Comparison of ENCODE assay signal across 18 mouse cellular contexts in the genomic region with DNA sequence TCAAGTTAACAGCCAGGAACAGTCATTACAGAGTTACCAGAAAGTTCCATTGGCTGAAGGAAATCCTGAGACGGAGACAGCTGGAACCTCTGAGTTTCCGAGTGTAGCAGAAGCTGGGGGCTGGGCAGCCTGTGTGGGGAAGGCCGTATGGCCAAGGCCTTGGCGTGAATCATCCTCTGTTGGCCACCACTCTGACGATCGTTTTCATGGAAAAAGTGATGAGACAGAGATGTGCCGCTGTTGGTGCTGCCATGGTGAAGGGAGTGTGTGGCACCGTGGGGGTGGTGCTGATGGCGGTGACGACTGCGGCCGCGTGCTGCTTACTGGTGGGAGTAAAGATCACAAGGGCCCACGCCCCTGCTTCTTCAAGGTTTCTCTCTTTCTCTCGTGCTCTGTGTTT. TPM values are rescaled to one million over a fixed set of nuclear protein-coding genes. Genes with fewer than 3 reads are reported as not detected.
DNase-seq lines count a peak whose midpoint lies in the region; ATAC-seq lines count a peak whose summit lies in the region.
"Had no signal": no experiment of that assay in that cellular context is flagged by ENCODE, and none has a peak within 500 bp of the region (broad histone marks: within the 10 kb centered on the region; RNA-seq: fewer than 3 reads in every experiment).

No protein-coding gene starts in this region.

- H3K27ac ChIP-seq in hindbrain, embryonic 13.5 days = no peak overlapping the region
- H3K27ac ChIP-seq: embryonic facial prominence, embryonic 15.5 days; forebrain, embryonic 13.5 days; hindbrain, embryonic 12.5 days; liver, embryonic 13.5 days had no signal

- no peak overlapping the region for H3K4me2 ChIP-seq in hindbrain, embryonic 13.5 days
- H3K4me2 ChIP-seq: embryonic facial prominence, embryonic 15.5 days; forebrain, embryonic 13.5 days; hindbrain, embryonic 12.5 days; liver, embryonic 13.5 days had no signal

- H3K9me3 ChIP-seq in hindbrain, embryonic 13.5 days = no peaks in the 10 kb centered on the region
- H3K9me3 ChIP-seq: embryonic facial prominence, embryonic 15.5 days; forebrain, embryonic 13.5 days; hindbrain, embryonic 12.5 days; liver, embryonic 13.5 days had no signal

- H3K4me3 ChIP-seq in hindbrain, embryonic 13.5 days = no peak overlapping the region
- H3K4me3 ChIP-seq: embryonic facial prominence, embryonic 15.5 days; forebrain, embryonic 13.5 days; hindbrain, embryonic 12.5 days; liver, embryonic 13.5 days had no signal

- H3K4me1 ChIP-seq in hindbrain, embryonic 13.5 days (replicated peaks) = no peaks in the 10 kb centered on the region
- H3K4me1 ChIP-seq: embryonic facial prominence, embryonic 15.5 days; forebrain, embryonic 13.5 days; hindbrain, embryonic 12.5 days; liver, embryonic 13.5 days had no signal

- ATAC-seq in hindbrain, embryonic 13.5 days (ENCODE audit: low FRiP score) = no peak
- ATAC-seq: forebrain, embryonic 13.5 days had no signal

- no peaks in the 10 kb centered on the region for H3K36me3 ChIP-seq in hindbrain, embryonic 13.5 days
- H3K36me3 ChIP-seq: embryonic facial prominence, embryonic 15.5 days; hindbrain, embryonic 12.5 days; liver, embryonic 13.5 days had no signal

- no peaks in the 10 kb centered on the region for H3K27me3 ChIP-seq in hindbrain, embryonic 13.5 days
- H3K27me3 ChIP-seq: embryonic facial prominence, embryonic 15.5 days; forebrain, embryonic 13.5 days; hindbrain, embryonic 12.5 days; liver, embryonic 13.5 days had no signal

- 83% methylated on average over 15 of the region's 15 CpGs for WGBS in hindbrain, embryonic 13.5 days

- H3K9ac ChIP-seq in hindbrain, embryonic 13.5 days = no peak overlapping the region
- H3K9ac ChIP-seq: embryonic facial prominence, embryonic 15.5 days; forebrain, embryonic 13.5 days; hindbrain, embryonic 12.5 days; liver, embryonic 13.5 days had no signal

- DNase-seq in frontal cortex, postnatal 36 days (ENCODE audit: low spot score in 2 of 2) = peak; percentile 28 to 42
- no peak for DNase-seq in frontal cortex, postnatal 14 days (ENCODE audit: low spot score in 2 of 2)
- DNase-seq in left cerebral cortex, adult 18-20 months (ENCODE audit: low spot score in 2 of 2) = peak; percentile 16 to 30
- DNase-seq in left cerebral cortex, adult 11 months (ENCODE audit: low spot score) = no peak
- peak; percentile 5 for DNase-seq in CD4-positive helper T cell, adult 2 months (ENCODE audit: low read depth, low spot score)
- DNase-seq in adrenal gland, postnatal 4 days (ENCODE audit: low spot score in 2 of 2) = peak; percentile 16 to 55
- DNase-seq in natural killer cell, adult 2 months (ENCODE audit: low spot score in 2 of 2) = no peak
- DNase-seq: kidney, adult 18-20 months; liver, embryonic 13.5 days; spleen, adult 18-20 months had no signal

RNA-seq across cellular contexts. Expression of gene Rims4, which starts 27.7 kb away (rescaled TPM):
- 10 to 100 TPM; 85.6 TPM for total RNA-seq in left cerebral cortex, adult 18-20 months (2021)
- 100 to 1,000 TPM; 101 to 103 TPM for total RNA-seq in adrenal gland, postnatal 4 days (2021)
- 9.7 TPM in 2 replicates for polyA plus RNA-seq in hindbrain, embryonic 13.5 days (2015; fragmentation: Nextera tagmentation; extraction: Ambion mirVana)
- total RNA-seq: common myeloid progenitor, adult 5-6 weeks; megakaryocyte-erythroid progenitor cell, adult 5-6 weeks; monocyte, adult 5-6 weeks; neutrophil, adult 5-6 weeks had no signal

RNA-seq across cellular contexts. Expression of gene Ywhab, which starts 48.5 kb away (rescaled TPM):
- 100 to 1,000 TPM; 469 to 487 TPM for total RNA-seq in left cerebral cortex, adult 18-20 months (2021)
- total RNA-seq in adrenal gland, postnatal 4 days (2021) = 100 to 1,000 TPM; 260 to 263 TPM
- polyA plus RNA-seq in hindbrain, embryonic 13.5 days (2015; fragmentation: Nextera tagmentation; extraction: Ambion mirVana) = 434 and 443 TPM in 2 replicates

Comparison
In these comparisons a context has a peak if more than half of its experiments do, and no peak if none do; other contexts are left out.
1. DNase-seq: peak in frontal cortex, postnatal 36 days (2 of 2), left cerebral cortex, adult 18-20 months (2 of 2), CD4-positive helper T cell, adult 2 months (single experiment) and adrenal gland, postnatal 4 days (2 of 2); none in frontal cortex, postnatal 14 days (0 of 2), left cerebral cortex, adult 11 months (single experiment) and natural killer cell, adult 2 months (0 of 2).